Mouse (Mus musculus): Measurements from ENCODE around the gene Cdc6.

The Cdc6 gene

DNA sequence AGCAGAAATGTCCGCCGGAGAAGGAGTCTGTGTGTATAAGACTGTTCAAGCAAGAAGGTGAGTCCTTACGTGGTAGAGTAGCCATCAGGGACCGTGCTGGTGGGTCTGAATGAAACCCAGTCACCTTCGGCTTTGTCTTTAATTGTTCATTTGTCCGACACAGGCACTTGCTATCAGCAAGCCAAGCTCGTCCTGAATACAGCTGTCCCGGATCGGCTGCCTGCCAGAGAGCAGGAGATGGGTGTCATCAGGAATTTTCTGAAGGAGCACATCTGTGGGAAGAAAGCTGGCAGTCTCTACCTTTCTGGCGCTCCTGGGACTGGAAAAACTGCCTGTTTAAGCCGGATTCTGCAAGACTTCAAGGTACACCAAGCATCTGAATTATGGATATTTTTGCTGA, 2.8 kb downstream of the Cdc6 start:
- no peak for DNase-seq

DNA sequence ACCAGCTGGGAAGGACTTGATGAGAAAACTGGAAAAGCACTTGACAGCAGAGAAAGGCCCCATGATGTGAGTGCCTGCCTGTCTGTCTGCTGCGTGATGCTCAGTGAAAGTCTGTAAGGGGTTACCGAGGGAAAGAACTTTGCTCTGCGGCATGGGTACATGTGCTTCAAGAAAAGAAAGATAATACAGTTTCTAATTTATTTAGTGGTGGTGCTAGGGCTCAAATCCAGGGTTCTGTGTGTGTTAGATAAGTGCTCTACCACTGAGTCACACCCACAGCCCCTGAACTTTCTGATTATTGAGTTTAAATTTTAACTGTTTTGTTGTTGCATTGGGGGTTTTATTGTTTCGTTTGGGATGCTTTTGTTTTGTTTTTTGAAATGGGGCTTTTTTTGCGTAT, 3.9 kb downstream of the Cdc6 start:
- DNase-seq, result no peak

DNA sequence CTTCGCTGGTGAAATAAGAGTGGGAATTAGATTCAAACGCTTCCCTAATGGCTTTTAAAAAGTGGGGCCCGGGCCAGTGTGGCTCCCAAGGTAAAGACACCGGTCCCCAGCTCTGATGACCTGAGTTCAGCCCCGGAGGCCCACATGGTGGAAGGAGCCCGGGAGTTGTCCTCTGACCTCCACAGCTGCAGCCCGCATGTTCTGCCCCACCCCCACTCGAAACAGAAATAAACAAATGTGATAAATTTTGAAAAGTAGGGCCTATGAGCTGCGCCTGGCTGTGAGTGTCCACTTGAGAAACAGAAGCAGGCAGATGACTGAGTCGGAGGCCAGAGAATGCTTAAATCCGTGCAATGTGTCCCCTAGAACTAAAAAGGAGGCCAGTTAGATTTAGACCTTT, 6.6 kb downstream of the Cdc6 start:
- no peak for DNase-seq

DNA sequence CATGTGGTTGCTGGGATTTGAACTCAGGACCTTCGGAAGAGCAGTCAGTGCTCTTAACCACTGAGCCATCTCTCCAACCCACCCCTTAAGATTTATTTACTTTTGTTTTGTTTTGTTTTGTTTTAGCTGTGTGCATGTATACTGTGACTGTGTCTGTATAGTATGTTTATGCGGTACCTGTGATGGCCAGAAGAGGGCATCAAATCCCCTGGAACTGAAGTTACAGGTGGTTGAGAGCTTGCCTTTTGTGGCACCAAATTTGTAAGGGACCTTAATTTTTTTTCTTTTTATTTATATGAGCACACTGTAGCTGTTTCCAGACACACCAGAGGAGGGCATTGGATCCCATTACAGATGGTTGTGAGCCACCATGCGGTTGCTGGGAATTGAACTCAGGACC, 8.8 kb downstream of the Cdc6 start:
- DNase-seq, result peak in 1 of 2 experiments; percentile 54

DNA sequence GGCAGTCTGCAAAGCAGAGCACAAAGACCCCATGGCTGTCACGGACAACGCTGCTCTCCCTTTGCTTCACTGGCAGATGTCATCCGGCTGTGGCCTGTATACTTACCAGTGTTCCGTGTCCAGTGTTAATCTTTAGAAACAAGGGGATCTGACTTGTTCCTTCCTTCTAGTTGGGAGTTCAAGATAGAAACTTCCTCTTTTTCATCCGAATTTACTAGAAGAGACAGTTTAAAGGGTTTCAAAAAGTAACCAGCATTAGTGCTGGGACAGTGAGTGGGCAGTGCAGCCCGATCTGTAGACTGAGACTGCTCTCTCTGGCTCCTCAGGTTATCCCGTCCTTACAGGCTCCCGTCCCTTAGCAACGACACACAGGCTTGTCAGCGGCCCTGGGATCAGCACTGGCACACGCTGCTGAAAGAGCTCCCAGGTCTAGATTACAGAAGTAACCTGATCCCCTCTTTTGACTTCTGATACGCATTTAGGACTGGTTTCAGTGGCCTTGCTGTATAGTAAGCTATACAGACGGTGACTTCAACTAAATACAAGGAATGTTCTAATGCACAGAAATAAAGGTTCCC, 9.9 kb downstream of the Cdc6 start:
- no peak for DNase-seq

DNA sequence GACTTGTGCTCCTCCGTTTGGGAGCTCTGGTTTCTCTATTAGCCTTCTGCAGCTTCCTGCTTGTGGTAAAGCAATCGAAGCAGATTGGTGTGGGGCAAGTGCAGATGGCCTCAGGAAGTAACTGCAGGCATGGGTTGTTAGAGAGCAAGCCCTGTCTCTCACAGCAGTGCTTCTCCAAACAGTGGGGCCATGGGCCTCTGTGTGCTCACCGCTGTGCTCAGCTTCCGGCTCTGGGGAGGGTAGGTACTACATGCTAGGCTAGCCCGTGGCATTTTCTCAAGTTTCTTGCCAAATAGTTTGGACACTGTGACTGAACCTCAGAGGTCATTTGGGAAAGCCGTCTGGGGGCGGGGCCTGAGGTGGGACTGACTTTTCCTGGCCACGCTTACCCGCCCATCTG, 10.6 kb downstream of the Cdc6 start:
- peak; percentile 51 to 70 for DNase-seq

DNA sequence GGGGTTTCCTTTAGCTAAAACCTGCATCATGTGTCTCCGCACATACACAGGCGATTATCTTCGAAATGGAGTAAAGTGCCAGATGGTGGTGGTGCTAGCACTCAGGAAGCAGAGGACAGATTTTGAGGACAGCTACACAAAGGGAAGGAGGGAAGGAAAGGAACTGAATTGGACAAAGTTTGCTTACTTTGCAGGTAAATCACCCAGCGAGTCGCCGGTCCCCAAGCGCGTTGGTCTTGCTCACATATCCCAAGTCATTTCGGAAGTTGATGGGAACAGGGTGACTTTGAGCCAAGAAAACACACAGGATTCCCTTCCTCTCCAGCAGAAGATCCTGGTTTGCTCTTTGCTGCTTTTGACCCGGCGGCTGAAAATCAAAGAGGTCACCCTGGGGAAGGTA, 11.4 kb downstream of the Cdc6 start:
- DNase-seq, result no peak

DNA sequence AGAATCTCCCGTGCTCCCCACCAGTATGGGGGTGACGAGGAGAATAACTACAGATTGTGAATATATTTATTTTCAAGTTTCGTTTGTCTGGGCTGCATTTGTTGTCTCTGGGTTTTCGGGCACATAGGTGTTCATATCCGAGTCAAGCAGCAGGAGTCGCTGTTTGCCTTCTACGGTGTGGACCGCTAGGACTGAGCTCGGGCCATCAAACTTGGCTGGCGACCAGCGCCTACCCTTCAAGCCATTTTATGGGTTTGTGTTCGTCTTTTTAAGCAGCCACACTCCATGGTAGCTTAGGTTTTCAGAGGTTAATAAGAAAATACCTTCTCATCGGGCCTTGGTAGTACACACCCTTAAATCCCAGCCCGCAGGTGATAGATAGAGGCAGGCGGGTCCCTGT, 14.2 kb downstream of the Cdc6 start:
- DNase-seq, result peak in 1 of 2 experiments; percentile 72

DNA sequence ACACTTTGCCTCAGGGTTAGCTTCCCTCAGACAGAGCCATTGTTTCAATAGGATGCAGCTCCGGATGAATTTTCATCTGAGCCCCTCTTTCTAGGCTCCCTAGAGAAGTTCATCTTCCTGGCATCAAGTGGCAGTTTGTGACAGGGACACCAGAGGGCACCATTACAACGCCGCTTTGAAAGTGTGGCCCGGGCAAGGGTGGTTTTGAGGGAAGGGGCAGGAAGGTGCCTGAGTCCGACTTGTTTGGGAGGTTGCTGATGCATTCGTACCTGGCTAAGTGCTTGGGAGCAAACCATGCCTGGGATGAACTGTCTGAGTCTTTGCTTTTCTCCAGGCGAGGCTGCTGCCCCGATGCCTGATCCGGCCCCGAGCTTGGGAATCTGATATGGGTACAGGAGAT, 14.7 kb downstream of the Cdc6 start:
- DNase-seq, result peak; percentile 59 to 80

DNA sequence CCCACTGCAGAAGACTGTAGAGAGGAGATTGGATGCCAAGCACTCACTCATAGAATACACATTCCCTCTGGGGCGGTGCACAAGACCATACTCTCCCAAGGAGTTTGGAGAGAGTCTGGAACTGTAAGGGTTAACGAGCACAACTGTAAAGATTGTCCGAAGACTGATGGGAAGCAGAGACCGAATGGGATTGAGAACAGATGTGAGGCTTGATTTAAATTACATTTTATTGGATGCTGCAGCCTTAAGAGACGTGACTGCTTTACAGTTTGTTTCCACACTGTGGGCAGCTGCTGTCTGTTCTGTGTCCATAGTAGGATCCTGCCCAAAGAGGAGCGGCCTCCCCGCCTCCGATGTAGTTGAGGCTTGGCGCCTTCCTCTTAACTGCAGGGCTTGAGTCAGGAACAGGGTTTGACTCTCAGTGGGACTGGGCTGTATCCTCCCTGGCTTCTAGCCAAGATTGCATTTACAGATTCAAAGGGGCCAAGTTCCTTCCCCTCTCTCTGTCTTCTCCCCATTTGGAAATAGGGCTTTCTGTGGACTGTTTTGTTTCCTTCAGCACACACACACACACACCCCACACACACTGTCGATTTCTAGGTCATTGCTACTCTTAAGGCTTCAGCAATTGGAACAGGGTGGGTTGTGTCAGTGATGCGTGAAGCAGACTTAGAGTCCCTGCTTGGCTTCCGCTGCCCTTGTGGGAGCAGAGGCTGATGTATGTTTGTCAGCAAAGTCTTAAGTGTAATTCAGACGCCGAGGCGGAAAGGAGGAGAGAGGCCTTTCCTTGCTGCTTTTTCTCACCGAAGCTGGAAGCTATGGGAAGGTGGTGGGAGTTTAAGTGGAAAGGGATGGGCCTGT, 15.5 kb downstream of the Cdc6 start:
- DNase-seq, result peak in 1 of 2 experiments; percentile 15

DNA sequence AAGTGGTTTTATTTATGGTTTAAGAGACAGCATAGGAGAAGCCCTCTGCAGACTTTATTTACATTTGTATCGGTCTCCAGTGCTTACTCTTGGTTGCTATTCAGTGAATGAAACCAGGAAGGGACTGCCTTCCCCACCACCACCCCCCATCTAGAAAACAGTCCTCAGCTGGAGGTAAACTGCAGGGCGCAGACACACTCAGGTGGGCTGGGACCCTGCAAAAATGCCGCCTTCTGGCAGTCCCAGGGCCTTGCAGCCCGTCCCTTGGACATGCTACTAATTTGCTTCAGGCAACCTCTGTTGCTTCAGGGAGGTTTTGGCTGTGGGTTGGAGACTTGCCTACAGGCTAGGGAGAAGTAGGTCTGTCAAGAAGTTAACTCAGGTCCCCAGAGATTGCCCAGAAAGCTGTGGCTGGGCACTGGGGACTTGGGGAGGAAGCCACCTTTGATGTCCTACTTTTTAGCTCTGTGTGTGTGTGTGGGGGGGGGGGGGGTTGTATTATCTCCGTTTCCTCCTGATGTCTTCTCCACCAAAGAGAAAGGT, 17.1 kb downstream of the Cdc6 start:
- DNase-seq, result no peak

DNA sequence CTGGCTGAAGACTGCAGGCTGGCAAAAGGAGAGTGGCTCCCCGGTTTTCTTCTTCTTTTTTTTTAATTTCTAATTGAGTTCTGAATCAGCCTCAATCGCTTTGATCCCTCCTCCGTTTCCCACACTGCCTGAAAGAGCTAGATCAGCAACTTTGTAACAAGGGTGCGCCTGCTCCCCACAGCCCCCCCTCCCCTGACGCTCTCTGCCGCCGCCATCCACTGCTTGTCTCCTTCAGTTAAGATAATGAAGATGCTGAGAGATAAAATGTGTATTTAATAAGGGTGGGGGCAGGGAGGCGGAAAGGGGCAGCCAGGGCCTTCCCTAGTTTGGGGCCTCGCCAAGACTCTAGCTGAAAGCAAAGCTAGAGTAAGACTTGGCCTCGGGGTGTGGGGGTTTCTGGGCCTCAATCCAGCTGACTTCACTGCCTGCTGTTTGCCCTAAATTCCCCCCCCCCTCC, 17.7 kb downstream of the Cdc6 start:
- peak in 1 of 2 experiments; percentile 60 for DNase-seq

DNA sequence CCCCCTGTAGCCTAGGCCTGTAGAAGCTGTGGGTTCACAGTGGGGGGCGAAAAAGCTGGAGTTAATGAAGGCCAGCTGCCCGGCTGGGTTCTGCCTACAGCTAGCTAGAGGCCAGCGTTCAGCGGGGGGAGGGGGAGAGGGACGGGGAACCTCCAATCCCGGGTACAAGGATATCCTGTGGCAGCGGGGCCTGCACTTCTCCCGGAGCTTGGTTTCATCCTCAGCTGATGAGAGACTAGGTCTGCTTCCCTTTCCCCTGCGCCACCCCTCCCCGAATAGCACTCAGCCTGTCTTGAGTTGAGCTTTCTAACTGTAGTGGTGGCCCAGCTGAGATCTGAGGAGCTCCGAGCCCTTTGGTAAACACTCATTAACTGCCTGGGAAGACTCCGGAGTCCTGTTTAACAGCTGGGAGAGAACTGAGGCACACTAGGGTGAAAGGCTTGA, 18.3 kb downstream of the Cdc6 start:
- peak in 1 of 2 experiments; percentile 73 for DNase-seq

DNA sequence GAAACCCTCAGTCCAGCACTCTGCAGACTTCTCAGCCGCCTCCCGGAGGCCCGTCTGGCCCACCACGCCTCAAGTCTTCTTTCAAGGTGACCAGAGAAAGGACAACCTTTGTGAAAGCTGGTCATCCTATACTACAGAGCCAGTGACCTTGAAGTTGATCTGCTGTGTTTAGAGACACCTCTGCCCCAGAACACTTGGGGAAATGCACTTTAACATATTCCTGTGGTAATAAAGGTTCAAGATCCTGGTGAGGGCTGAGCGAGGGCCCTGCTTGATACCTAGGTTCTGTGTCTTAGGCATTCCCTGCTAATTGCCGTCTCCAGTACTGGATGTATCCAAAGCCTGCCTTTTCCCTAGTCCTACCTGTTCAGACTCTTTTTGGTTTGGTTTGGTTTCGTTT, 19.0 kb downstream of the Cdc6 start:
- no peak for DNase-seq

DNA sequence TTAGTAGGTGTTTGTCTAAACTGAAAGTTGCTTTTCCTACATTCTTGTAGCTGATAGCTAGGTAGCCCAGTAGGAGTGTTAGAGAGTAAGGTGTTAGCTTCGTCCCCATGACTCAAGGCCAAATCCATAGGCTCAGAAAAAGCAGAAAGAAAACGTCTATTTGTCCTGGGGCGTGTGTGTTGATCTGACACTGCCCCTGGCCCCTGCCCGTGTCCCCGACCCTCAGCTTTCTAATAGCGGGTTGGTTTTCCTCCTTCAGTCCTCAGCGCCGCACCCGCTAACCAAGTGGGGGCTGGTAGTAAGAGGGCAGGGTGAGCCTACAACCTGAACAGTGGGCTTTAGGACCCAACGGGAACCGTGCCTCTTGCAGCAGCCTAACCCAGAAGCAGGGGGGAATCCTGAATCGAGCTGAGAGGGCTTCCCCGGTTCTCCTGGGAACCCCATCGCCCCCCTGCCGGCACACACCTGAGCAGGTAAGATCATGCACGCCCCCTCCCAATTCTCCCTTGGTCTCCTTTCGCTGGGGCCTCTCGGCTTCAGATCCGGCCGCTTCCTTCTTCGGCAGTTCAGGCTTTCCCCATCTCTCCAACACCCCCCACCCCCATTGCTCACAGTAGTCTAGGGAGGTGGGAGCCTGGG, 20.0 kb downstream of the Cdc6 start, which contains the start of gene Rara:
Gene Rara, plus strand, starts transcription at position 381 of the 639 bp plus-strand sequence.
- peak in 1 of 2 experiments; percentile 29 for DNase-seq

DNA sequence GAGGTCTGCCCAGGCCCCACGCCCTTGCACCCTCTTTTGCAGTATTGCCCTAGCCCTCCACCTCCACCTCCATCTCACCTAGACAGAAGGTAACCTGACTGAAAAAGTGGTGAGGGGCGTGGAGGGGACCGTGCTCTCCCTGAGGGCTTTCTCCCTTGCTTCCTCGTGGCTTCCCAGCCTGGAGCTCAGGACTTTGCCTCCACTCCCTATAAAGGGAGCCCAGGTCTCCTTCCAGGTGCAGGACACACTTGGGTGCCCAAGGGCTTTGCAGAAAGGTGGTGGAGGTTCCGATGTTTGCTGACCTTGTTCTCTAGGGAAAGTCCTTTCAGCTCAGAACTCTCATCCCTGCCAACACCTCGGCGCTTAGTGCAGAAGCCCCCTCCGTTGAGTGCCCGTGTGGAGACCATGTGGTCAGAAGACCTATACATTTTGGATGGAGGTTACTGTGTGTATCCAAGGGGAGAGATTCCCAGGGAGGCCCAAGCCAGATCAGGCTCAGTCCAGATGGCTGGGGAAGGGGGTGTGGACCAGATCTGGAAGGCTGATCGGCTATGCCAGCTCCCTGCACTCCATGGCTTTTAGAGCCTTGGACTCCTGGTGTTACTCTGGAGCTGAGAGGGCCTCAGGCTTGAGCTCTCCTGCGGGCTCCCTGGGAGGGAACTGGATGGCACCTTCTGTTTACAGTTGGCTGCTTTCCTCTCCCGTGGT, 20.7 kb downstream of the Cdc6 start:
- DNase-seq, result peak in 1 of 2 experiments; percentile 59

DNA sequence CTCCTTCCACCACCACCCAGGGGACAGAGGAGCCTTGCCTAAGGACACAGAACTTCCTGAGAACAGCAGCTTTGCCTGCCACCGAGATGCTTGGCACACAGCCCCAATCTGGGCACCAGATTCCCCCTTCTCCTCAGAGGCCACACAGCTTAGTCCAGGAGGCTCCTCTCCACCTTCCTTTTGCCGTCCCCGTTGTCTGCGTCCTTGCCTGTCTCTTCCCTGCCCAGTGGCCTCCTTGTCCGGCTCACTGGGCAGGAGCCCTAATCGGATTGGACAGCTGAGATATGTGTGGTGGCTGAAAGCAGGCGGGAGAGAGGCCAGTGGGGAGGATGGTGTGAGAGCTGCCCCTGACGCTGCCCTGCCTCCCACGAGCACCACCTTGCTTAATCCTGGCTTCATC, 21.9 kb downstream of the Cdc6 start:
- peak in 1 of 2 experiments; percentile 46 for DNase-seq

DNA sequence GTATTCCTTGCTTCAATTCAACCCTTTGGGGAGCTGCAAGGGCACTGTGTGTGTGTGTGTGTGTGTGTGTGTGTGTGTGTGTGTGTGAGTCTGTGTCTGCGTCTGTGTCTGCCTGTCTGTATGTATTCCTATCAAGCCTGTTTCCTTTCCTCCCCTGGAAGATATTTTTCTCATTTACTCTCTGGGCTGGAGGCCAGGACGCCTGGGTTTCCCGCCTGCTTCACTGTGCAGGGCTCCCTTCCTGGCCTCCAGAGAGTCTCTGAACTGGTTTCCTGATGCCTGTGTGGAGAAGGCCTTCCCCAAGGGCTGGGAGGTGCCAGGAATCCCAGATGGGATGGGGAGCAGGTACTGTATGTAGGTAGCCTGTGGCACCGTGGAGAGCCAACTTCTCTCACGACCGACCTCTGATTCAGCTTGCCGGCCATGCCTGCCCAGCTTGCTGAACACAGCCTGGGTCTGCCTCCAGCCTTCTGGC, 22.6 kb downstream of the Cdc6 start:
- DNase-seq, result peak in 1 of 2 experiments; percentile 37

DNA sequence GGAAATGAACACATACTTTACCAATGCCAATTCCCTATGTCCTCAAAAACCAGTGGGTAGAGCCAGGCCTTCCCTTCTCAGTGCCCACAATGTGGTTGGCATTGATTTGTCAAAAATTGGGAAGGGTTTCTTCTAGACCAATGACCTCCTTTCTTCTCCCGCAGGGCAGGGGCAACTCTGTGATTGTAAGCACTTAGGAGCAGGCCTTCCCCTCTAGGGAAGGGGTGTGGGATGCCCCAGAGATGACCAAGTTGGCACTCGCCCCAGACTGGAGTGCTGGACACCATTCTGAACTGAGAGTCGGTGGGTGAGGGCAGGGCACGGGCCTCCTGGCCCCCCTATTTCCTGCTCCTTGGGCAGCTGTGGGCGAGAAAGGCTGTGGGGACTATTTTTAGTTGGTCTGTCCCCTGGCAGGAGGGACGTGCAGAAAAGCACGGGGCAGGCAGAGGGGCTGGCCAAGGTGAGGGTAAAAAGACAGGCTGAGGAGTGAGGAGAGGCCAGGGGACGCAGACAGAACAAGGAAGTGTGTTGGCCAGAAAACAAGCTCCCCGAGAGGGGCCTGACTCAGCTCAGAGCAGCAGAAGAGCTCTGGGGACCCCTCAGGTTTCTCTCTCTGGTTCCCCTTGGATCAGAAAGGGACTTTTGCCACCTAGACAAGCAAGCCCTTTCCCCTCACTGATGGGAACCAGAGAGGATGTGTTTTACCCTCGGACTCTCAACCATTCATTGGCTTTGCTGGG, 23.3 kb downstream of the Cdc6 start:
- peak in 1 of 2 experiments; percentile 30 for DNase-seq

DNA sequence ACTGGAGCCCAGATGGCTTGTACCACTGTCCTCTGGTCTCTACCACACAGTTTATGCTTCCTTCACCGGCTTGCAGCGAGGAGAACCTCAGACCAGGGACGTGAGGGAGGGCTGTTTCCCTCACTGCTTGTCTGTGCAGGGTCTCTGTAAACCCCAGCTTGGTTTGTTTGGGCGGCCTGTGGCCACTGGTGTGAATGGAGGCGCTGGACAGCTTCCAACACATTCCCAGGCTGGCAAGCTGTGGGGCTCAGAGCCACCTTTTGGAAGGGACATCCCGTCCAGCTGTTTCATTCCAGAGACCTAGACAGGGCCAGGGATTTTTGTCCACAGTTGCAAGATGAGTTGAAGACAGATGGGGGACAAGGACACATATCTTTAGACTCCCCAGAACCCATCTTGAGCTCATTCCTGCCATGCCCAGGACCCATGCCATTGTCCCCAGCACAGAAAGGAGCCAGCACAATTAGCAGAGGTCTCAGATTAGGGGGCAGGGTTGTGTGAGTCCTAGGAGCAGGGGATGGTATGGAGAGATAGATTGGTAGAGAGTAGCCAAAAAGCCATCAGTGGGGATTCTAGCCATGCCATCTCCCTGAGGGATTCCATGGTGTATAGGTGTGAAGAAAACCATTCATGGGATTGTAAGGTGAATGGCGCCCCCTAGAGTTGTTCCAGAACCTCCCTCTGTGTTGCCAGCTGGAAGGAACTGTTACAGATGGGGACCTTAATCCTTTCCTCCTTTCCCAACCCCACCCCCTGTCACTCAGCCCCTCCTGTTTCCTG, 24.1 kb downstream of the Cdc6 start:
- DNase-seq, result peak in 1 of 2 experiments; percentile 69

Data from kidney, postnatal 36 days (tissue).